Mouse (Mus musculus) heart, adult 2 months (tissue): ENCODE data around the gene Adamts16.

Source experiments
- CTCF ChIP-seq: fragments of 200-600 bp; IDR thresholded peaks from 2 replicates; pipeline ENCODE4 v1.8.1; 2022; ENCODE audit warnings: antibody characterized with exemption, mild to moderate bottlenecking, moderate library complexity
- POLR2A ChIP-seq: fragments of 200-500 bp; IDR thresholded peaks from 2 replicates; pipeline ENCODE4 v1.6.1; 2011; ENCODE audit warnings: mild to moderate bottlenecking, low read depth, low read length, control low read depth; ENCODE audit not compliant: insufficient read depth

- peak; percentile 89 for TF ChIP-seq CTCF
- TF ChIP-seq POLR2A = no peak
These were observed 1.4 kb downstream of the Adamts16 start for GRCm38 (mm10) chr13:70840161-70840560.
